Mouse (Mus musculus) liver, embryonic 14.5 days (tissue): ENCODE data around the gene Ripor1. TPM values are rescaled to one million over a fixed set of nuclear protein-coding genes. Genes with fewer than 3 reads are reported as not detected.

Experiments
- ATAC-seq: fragments of 200-750 bp; cut with Nextera tagmentation; 2 replicates; pipeline ENCODE4 v1.8.0; 2017; ENCODE audit warnings: moderate number of reproducible peaks, mild to moderate bottlenecking, moderate library complexity; ENCODE audit not compliant: insufficient read depth
- DNase-seq, 3 experiments: peaks; one replicate each; pipeline ENCODE4 v3.0.0-alpha.2; 2012 to 2013; ENCODE audit warnings: low read depth in 3 of 3, low spot score in 3 of 3
- H3K27ac ChIP-seq: fragments of 300-500 bp; sonication (generic); 2 replicates; pipeline ENCODE4 v1.5.1; 2014; ENCODE audit warnings: moderate library complexity, mild to moderate bottlenecking, control low read depth, inconsistent platforms
- H3K27me3 ChIP-seq: fragments of 300-500 bp; sonication (generic); 2 replicates; pipeline ENCODE4 v1.6.1; 2014; ENCODE audit warnings: mild to moderate bottlenecking, low read length, moderate library complexity; ENCODE audit not compliant: control insufficient read depth, insufficient read depth
- H3K36me3 ChIP-seq: fragments of 300-500 bp; sonication (generic); replicated peaks from 2 replicates; pipeline ENCODE4 v1.6.1; 2014; ENCODE audit warnings: low read depth; ENCODE audit not compliant: control insufficient read depth, insufficient read depth
- H3K4me1 ChIP-seq, 2 experiments: fragments of 200-500 bp in 1 of 2; fragments of 300-500 bp in 1 of 2; sonication (generic) in 1 of 2; replicated peaks; 2 replicates each; pipeline ENCODE4 v1.6.1; 2012 to 2014; ENCODE audit warnings: antibody characterized with exemption in 1 of 2, inconsistent platforms in 1 of 2, low read length in 1 of 2; ENCODE audit not compliant: control insufficient read depth in 2 of 2, insufficient read depth in 2 of 2
- H3K4me2 ChIP-seq: fragments of 300-500 bp; sonication (generic); 2 replicates; pipeline ENCODE4 v1.6.1; 2014; ENCODE audit warnings: low read depth, mild to moderate bottlenecking, control low read depth, moderate library complexity
- H3K4me3 ChIP-seq, 2 experiments: fragments of 200-500 bp in 1 of 2; fragments of 300-500 bp in 1 of 2; sonication (generic) in 1 of 2; 2 replicates each; pipeline ENCODE4 v1.5.1; 2012 to 2014; ENCODE audit warnings: low read depth in 2 of 2, low read length in 2 of 2, mild to moderate bottlenecking in 2 of 2, control low read depth in 1 of 2, inconsistent platforms in 1 of 2, moderate library complexity in 1 of 2; ENCODE audit not compliant: insufficient read depth in 1 of 2
- H3K9ac ChIP-seq: fragments of 300-500 bp; sonication (generic); replicated peaks from 2 replicates; pipeline ENCODE4 v1.6.1; 2014; ENCODE audit warnings: mild to moderate bottlenecking, control low read depth, moderate library complexity
- H3K9me3 ChIP-seq: fragments of 300-500 bp; sonication (generic); 2 replicates; pipeline ENCODE4 v1.6.1; 2016; ENCODE audit warnings: low read length, mixed read lengths; ENCODE audit not compliant: control insufficient read depth
- CTCF ChIP-seq: IDR thresholded peaks from 2 replicates; pipeline ENCODE4 v1.5.1; 2016; ENCODE audit warnings: antibody characterized with exemption, low read depth, control low read depth
- EP300 ChIP-seq: IDR thresholded peaks from 2 replicates; pipeline ENCODE4 v1.6.1; 2016; ENCODE audit warnings: antibody characterized with exemption, low read depth
- WGBS: fragments of 180-500 bp; shearing (Covaris S2); extraction: QIAGEN DNeasy Blood & Tissue Kit; methylation state at CpG from one replicate; pipeline ENCODE4 v1.1.7; 2014; ENCODE audit not compliant: insufficient replicate concordance; 5-methylcytosine and 5-hydroxymethylcytosine counted together
- polyA plus RNA-seq, 2 experiments: library from polyadenylated mRNA; depleted of rRNA in 1 of 2; stranded (reverse) in 1 of 2; unstranded in 1 of 2; fragments of >200 nt; fragmentation: Nextera tagmentation in 1 of 2; extraction: Ambion mirVana in 1 of 2; gene quantifications; 2 replicates each; pipeline versions ENCODE4 v1.2.1 to v1.2.3; 2012 to 2014

Gene Ripor1
- polyA plus RNA-seq, 2 experiments, result 4.5 to 4.9 TPM

GRCm38 (mm10) chr8:105565952-105566702 lies 38.9 kb upstream of the Ripor1 start, which contains the start of gene Atp6v0d1:
Atp6v0d1 (minus strand) TSS chr8:105566047.
- peak; percentile 98 for ATAC-seq
- Histone ChIP-seq H3K36me3 (no peaks in the 10 kb centered on the region; the same call in 1 of the 2 replicates), H3K27me3 (no peaks in the 10 kb centered on the region; the same call in 1 of the 2 replicates), H3K9me3 (no peaks in the 10 kb centered on the region), H3K4me2 (peak within 1 kb of the TSS; percentile 99), H3K4me3 (peak within 1 kb of the TSS; percentile 70 to 85), H3K4me1 (peaks cover 14 to 15% of the 10 kb centered on the region in 2 experiments), H3K9ac (peak within 1 kb of the TSS; percentile 87), H3K27ac (peak within 1 kb of the TSS; percentile 72)
- peak; percentile 99 to 100 (median 99) for DNase-seq
- 3% methylated on average over 52 of the region's 53 CpGs for WGBS
- TF ChIP-seq EP300 (no peak), CTCF (peak; percentile 98)

GRCm38 (mm10) chr8:105566703-105567595 lies 38.1 kb upstream of the Ripor1 start:
- Histone ChIP-seq H3K9ac (peak overlapping the region; percentile 74), H3K36me3 (no peaks in the 10 kb centered on the region; the same call in 1 of the 2 replicates), H3K9me3 (no peaks in the 10 kb centered on the region), H3K27me3 (no peaks in the 10 kb centered on the region; the same call in 1 of the 2 replicates), H3K4me1 (peaks cover 14 to 15% of the 10 kb centered on the region in 2 experiments), H3K27ac (peak overlapping the region; percentile 72), H3K4me2 (peak overlapping the region; percentile 99), H3K4me3 (peak overlapping the region; percentile 63 to 85)
- WGBS, result 29% methylated on average over 27 of the region's 27 CpGs
- DNase-seq (no peak), ATAC-seq (no peak)
- TF ChIP-seq EP300 (no peak), CTCF (no peak)

- H3K4me1 ChIP-seq, result peaks cover 4 to 5% of the 10 kb centered on the region in 2 experiments
- H3K27me3 ChIP-seq, result no peaks in the 10 kb centered on the region; the same call in 1 of the 2 replicates
- H3K9me3 ChIP-seq, result no peaks in the 10 kb centered on the region
- H3K36me3 ChIP-seq, result no peaks in the 10 kb centered on the region
- 76% methylated on average over 9 of the region's 9 CpGs for WGBS
- TF ChIP-seq CTCF (no peak), EP300 (no peak)
- no peak overlapping the region for H3K27ac ChIP-seq
- no peak overlapping the region for H3K4me3 ChIP-seq
- H3K4me2 ChIP-seq, result no peak overlapping the region
- DNase-seq (no peak), ATAC-seq (no peak)
- H3K9ac ChIP-seq, result no peak overlapping the region
These were observed 33.2 kb upstream of the Ripor1 start for GRCm38 (mm10) chr8:105571810-105572209.

- DNase-seq, result no peak
These were observed 31.6 kb upstream of the Ripor1 start for GRCm38 (mm10) chr8:105573427-105573826.

GRCm38 (mm10) chr8:105574741-105575140 lies 30.3 kb upstream of the Ripor1 start:
- H3K9me3 ChIP-seq, result no peaks in the 10 kb centered on the region

More at GRCm38 (mm10) chr8:105573427-105573826, 31.6 kb upstream of the Ripor1 start:
- H3K4me1 ChIP-seq, result no peaks in the 10 kb centered on the region
- H3K36me3 ChIP-seq, result no peaks in the 10 kb centered on the region
- no peak overlapping the region for H3K4me3 ChIP-seq
- H3K27ac ChIP-seq, result no peak overlapping the region
- H3K27me3 ChIP-seq, result no peaks in the 10 kb centered on the region
- H3K9ac ChIP-seq, result no peak overlapping the region
- TF ChIP-seq EP300 (no peak), CTCF (no peak)
- no peak for ATAC-seq
- no peaks in the 10 kb centered on the region for H3K9me3 ChIP-seq
- H3K4me2 ChIP-seq, result no peak overlapping the region

More at GRCm38 (mm10) chr8:105574741-105575140, 30.3 kb upstream of the Ripor1 start:
- 48% methylated on average over 6 of the region's 6 CpGs for WGBS
- no peaks in the 10 kb centered on the region for H3K27me3 ChIP-seq
- H3K4me1 ChIP-seq, result no peaks in the 10 kb centered on the region
- H3K36me3 ChIP-seq, result no peaks in the 10 kb centered on the region
- H3K4me3 ChIP-seq, result no peak overlapping the region
- H3K4me2 ChIP-seq, result no peak overlapping the region
- TF ChIP-seq EP300 (no peak), CTCF (no peak)
- H3K27ac ChIP-seq, result no peak overlapping the region
- DNase-seq, result no peak
- no peak for ATAC-seq
- no peak overlapping the region for H3K9ac ChIP-seq
